Mouse (Mus musculus) adipocyte (in vitro differentiated cells): Measurements from ENCODE around the gene Etnppl.

ENCODE experiments used
- DNase-seq: peaks from one replicate; pipeline ENCODE4 v3.0.0-alpha.2; 2016; ENCODE audit warnings: low spot score

Etnppl gene

GRCm38 (mm10) chr3:130617439-130617898 is at the start of gene Etnppl:
Gene Etnppl, plus strand, starts transcription at chr3:130617448.
- DNase-seq, result no peak

GRCm38 (mm10) chr3:130568331-130569095 is 48.7 kb upstream of the Etnppl start:
- no peak for DNase-seq

GRCm38 (mm10) chr3:130573243-130573642 is 44.0 kb upstream of the Etnppl start:
- DNase-seq, result no peak

- DNase-seq, result peak; percentile 7
Measured at GRCm38 (mm10) chr3:130574652-130575051, 42.6 kb upstream of the Etnppl start.

GRCm38 (mm10) chr3:130576683-130577082 is 40.6 kb upstream of the Etnppl start:
- no peak for DNase-seq

GRCm38 (mm10) chr3:130579501-130579900 is 37.7 kb upstream of the Etnppl start:
- no peak for DNase-seq

GRCm38 (mm10) chr3:130581577-130581976 is 35.7 kb upstream of the Etnppl start:
- no peak for DNase-seq

GRCm38 (mm10) chr3:130582903-130583664 is 34.2 kb upstream of the Etnppl start:
- no peak for DNase-seq

- DNase-seq, result no peak
Measured at GRCm38 (mm10) chr3:130584007-130584406, 33.2 kb upstream of the Etnppl start.

- no peak for DNase-seq
Measured at GRCm38 (mm10) chr3:130595050-130595449, 22.2 kb upstream of the Etnppl start.

- no peak for DNase-seq
Measured at GRCm38 (mm10) chr3:130601491-130601890, 15.8 kb upstream of the Etnppl start.

- peak; percentile 5 for DNase-seq
Measured at GRCm38 (mm10) chr3:130607924-130608323, 9.3 kb upstream of the Etnppl start.

GRCm38 (mm10) chr3:130614444-130614843 is 2.8 kb upstream of the Etnppl start:
- no peak for DNase-seq

- DNase-seq, result no peak
Measured at GRCm38 (mm10) chr3:130615625-130616024, 1.6 kb upstream of the Etnppl start.

- no peak for DNase-seq
Measured at GRCm38 (mm10) chr3:130620517-130621146, 3.4 kb downstream of the Etnppl start.

- no peak for DNase-seq
Measured at GRCm38 (mm10) chr3:130628358-130628757, 11.1 kb downstream of the Etnppl start.

- peak; percentile 30 for DNase-seq
Measured at GRCm38 (mm10) chr3:130633859-130634258, 16.6 kb downstream of the Etnppl start.

GRCm38 (mm10) chr3:130646110-130646810 is 29.0 kb downstream of the Etnppl start:
- no peak for DNase-seq

- no peak for DNase-seq
Measured at GRCm38 (mm10) chr3:130649569-130649968, 32.3 kb downstream of the Etnppl start.

- no peak for DNase-seq
Measured at GRCm38 (mm10) chr3:130660619-130661018, 43.4 kb downstream of the Etnppl start.

- no peak for DNase-seq
Measured at GRCm38 (mm10) chr3:130662496-130662895, 45.2 kb downstream of the Etnppl start.

- DNase-seq, result no peak
Measured at GRCm38 (mm10) chr3:130671291-130671690, 54.0 kb downstream of the Etnppl start.
